Mouse (Mus musculus) embryonic facial prominence, embryonic 10.5 days (tissue): ENCODE data around the gene Tmem59. TPM values are rescaled to one million over a fixed set of nuclear protein-coding genes. Genes with fewer than 3 reads are reported as not detected.

Experiments used
- DNase-seq: peaks from one replicate; pipeline ENCODE4 v3.0.0-alpha.2; 2017; ENCODE audit warnings: low spot score
- H3K27ac ChIP-seq: fragments of 300-500 bp; sonication (generic); replicated peaks from 2 replicates; pipeline ENCODE4 v1.5.1; 2016; ENCODE audit warnings: mild to moderate bottlenecking
- H3K27me3 ChIP-seq: fragments of 300-500 bp; sonication (generic); replicated peaks from 2 replicates; pipeline ENCODE4 v1.6.1; 2016; ENCODE audit warnings: low read depth, mild to moderate bottlenecking; ENCODE audit not compliant: poor library complexity, severe bottlenecking
- H3K36me3 ChIP-seq: fragments of 300-500 bp; sonication (generic); replicated peaks from 2 replicates; pipeline ENCODE4 v1.6.1; 2016; ENCODE audit warnings: mild to moderate bottlenecking, moderate library complexity
- H3K4me1 ChIP-seq: fragments of 300-500 bp; sonication (generic); 2 replicates; pipeline ENCODE4 v1.6.1; 2016
- H3K4me3 ChIP-seq: fragments of 300-500 bp; sonication (generic); 2 replicates; pipeline ENCODE4 v1.5.1; 2016; ENCODE audit warnings: mild to moderate bottlenecking, moderate library complexity
- H3K9me3 ChIP-seq: fragments of 300-500 bp; sonication (generic); 2 replicates; pipeline ENCODE4 v1.6.1; 2016; ENCODE audit warnings: mild to moderate bottlenecking
- WGBS: fragments of 180-500 bp; shearing (Covaris S2); methylation state at CpG from one replicate; pipeline ENCODE4 v1.1.7; 2016; 5-methylcytosine and 5-hydroxymethylcytosine counted together
- polyA plus RNA-seq: library from polyadenylated mRNA; unstranded; fragments of >200 nt; fragmentation: Nextera tagmentation; extraction: Ambion mirVana; gene quantifications from 2 replicates; pipeline ENCODE4 v1.2.1, GENCODE M21; 2016

Gene Tmem59
- polyA plus RNA-seq, 1 experiment from 2014 or later = 266 TPM

DNA sequence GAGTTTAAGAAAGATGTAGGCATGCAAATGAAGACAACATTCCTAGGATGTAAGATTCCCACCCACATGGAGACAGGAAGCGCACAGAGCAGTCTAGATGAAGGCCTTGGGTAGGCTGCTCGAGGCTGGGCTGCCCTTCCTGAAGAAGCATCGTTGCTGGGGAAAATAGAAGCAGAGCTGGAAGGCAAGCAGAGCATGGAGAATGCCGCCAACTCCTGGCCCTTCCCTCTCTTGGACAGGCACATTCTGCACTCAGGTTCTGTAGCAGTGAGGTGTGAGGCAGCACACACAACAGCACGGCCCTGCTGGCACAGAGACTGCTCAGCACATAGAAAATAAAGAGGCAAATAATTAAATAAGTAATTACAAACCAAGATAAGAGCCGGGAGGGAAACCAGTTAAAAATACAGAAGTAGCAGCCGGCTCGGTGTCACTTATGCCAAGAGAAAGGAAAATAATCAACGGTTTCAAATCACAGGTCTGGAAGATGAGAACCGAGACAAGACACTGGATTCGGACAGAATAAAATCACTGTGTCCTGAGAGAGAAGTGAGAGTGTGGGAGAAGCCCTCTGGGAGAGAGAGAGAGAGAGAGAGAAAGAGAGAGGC is 18.9 kb upstream of the Tmem59 start:
- H3K27me3 ChIP-seq = no peaks in the 10 kb centered on the region
- peaks cover 74% of the 10 kb centered on the region for H3K36me3 ChIP-seq
- DNase-seq = no peak
- WGBS = 87% methylated on average over 11 of the region's 11 CpGs
- no peak overlapping the region for H3K27ac ChIP-seq
- no peak overlapping the region for H3K4me3 ChIP-seq
- H3K4me1 ChIP-seq = peaks cover 2% of the 10 kb centered on the region
- no peaks in the 10 kb centered on the region for H3K9me3 ChIP-seq

DNA sequence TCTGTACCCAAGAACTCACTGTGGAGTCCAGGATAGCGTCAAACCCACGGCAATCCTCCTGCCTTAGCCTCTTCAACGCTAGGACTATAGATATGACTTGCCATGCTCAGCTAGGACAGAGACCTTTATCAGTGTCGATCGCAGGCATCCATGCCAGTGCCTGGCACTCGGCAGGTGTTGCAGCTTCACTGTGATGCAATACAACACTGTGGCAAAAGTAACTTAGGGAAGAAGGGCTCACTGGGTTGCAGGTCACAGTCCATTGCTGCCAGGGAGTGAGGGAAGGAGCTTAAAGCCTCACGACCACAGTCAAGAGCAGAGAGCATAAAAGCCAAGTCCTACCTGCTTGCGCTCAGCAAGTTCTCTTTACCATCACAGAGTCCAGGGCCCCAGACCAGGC is 18.0 kb upstream of the Tmem59 start:
- WGBS = 95% methylated on average over 8 of the region's 8 CpGs
- no peak overlapping the region for H3K27ac ChIP-seq

DNA sequence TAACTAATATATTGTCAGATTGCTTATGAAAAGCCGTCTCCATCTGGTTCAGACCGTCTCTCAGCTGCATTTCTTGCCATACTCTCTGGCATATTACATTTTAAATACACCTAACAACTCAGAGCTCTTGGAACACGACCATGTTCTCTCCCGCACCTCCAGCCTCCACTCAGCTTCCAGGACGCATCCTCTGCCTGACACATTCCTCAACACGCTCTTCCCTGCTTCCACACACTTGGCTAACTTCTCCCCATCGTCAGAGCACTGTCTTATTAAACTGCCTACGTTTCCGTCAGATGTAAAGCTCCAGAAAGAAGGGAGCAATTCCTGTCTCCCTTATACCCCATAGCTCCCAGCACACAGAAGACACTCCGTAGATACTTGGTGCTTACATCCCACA is 14.9 kb upstream of the Tmem59 start:
- Histone ChIP-seq H3K4me1 (peaks cover 4% of the 10 kb centered on the region), H3K27me3 (no peaks in the 10 kb centered on the region), H3K27ac (no peak overlapping the region), H3K4me3 (no peak overlapping the region), H3K36me3 (peaks cover 65% of the 10 kb centered on the region), H3K9me3 (no peaks in the 10 kb centered on the region)
- no peak for DNase-seq
- WGBS = 92% methylated on average over 10 of the region's 10 CpGs

More for the DNA sequence above, 18.0 kb upstream of the Tmem59 start:
- DNase-seq = no peak
- Histone ChIP-seq H3K4me1 (peaks cover 4% of the 10 kb centered on the region), H3K4me3 (no peak overlapping the region), H3K27me3 (no peaks in the 10 kb centered on the region), H3K9me3 (no peaks in the 10 kb centered on the region), H3K36me3 (peaks cover 76% of the 10 kb centered on the region)

DNA sequence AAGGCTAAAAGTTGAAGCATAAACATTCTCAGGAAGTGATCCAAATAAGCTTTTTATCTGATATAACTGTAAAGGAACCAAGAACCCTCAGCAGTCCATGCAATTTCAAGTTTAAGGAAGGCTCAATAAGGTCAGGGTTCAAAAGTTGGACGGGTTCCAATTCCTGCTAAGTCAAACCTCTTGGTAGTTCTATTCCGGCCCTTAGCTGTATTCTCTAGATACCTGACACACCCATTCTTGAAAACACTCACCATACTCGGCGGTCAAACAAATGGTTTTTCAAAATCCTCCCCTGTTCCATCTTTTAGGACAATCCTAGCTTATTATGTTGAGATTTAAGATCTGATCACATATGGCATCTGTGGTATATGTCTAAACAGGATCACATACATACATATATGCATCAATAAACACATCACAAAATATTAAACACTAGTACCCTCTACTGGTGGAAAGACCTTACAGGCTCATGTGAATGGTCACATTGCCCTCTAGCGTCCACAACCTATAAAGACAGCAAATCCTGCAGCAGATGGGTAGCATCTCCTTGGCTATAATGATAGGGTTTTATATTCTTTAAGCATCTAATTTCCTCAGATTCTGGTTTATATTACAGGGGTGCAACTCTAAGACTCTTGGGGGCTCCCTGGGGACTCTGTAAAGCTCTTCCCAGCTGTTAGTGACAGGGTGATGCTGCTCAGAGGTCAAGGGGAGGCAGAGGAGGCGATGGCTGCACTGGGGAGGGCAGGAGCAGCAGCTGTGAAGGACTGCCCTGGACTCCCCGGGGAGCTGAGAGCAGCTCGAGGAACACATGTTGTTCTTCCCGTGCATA is 14.2 kb upstream of the Tmem59 start:
- Histone ChIP-seq H3K4me1 (peaks cover 4% of the 10 kb centered on the region), H3K36me3 (peaks cover 59% of the 10 kb centered on the region), H3K27ac (no peak overlapping the region), H3K4me3 (no peak overlapping the region), H3K9me3 (no peaks in the 10 kb centered on the region), H3K27me3 (no peaks in the 10 kb centered on the region)
- WGBS = 51% methylated on average over 9 of the region's 9 CpGs
- peak; percentile 66 for DNase-seq

DNA sequence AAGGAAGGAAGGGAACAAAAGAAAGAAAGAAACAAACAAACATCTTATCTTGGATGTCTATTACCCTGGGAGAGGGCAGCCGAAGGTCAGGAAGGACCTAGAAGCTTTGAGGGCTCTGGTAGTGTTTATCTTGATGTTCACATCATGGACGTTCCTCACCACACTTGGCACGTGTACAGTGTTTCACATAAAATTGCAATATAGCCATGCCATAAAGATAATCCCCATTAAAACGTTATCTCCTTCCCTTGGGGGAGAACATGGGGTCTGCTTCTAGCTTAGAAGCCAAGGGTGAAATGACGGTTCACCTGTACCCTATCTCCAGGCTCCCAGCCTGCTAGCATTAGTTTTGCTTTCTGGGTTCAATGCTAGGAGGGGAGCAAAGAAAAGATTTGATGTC is 11.5 kb upstream of the Tmem59 start:
- Histone ChIP-seq H3K4me3 (no peak overlapping the region), H3K9me3 (no peaks in the 10 kb centered on the region), H3K36me3 (peaks cover 52% of the 10 kb centered on the region), H3K27ac (no peak overlapping the region), H3K4me1 (peaks cover 4% of the 10 kb centered on the region), H3K27me3 (no peaks in the 10 kb centered on the region)
- DNase-seq = no peak
- WGBS = 85% methylated on average over 5 of the region's 5 CpGs

DNA sequence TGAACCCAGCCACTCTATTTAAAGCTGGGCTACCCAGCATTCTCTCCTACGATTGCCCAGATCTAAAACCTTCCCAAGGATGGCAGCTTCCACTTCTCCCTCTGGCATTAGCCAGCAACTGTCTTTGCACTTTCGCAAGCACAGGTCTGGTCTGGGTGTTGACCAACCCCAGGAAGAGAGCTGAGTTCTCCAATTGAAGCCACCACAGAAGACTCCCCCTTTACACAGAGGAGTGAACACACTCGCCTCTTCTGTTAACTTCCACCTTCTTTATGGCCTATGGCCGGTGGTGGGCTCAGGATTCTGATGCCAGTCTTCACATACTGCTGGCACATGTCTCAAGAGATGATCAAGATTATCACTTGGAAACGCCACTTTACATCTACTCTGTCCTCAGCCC is 10.4 kb upstream of the Tmem59 start:
- H3K4me3 ChIP-seq = no peak overlapping the region
- WGBS = 88% methylated on average over 5 of the region's 5 CpGs
- H3K4me1 ChIP-seq = peaks cover 4% of the 10 kb centered on the region
- H3K27me3 ChIP-seq = no peaks in the 10 kb centered on the region
- no peaks in the 10 kb centered on the region for H3K9me3 ChIP-seq
- peaks cover 61% of the 10 kb centered on the region for H3K36me3 ChIP-seq
- no peak for DNase-seq
- no peak overlapping the region for H3K27ac ChIP-seq

DNA sequence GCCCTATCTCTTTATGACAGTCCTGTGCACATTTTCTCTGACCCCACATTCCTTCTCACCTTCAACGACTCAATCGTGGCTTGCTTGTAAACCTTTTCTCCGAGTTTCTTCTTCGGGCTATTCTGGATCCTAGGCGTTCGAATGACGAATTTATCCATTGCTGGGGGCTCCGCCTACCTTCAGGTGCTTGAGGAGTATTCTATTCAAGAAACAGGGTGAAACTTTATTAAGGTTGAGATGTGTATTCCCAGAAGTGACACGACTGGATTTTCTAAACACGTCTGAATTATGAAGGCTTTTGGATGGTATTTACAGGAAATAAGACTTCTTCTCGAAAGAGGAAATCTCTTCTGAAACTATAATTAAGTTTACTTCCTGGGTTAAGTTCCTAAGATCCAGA is 693 bp upstream of the Tmem59 start:
- WGBS = 57% methylated on average over 11 of the region's 11 CpGs

DNA sequence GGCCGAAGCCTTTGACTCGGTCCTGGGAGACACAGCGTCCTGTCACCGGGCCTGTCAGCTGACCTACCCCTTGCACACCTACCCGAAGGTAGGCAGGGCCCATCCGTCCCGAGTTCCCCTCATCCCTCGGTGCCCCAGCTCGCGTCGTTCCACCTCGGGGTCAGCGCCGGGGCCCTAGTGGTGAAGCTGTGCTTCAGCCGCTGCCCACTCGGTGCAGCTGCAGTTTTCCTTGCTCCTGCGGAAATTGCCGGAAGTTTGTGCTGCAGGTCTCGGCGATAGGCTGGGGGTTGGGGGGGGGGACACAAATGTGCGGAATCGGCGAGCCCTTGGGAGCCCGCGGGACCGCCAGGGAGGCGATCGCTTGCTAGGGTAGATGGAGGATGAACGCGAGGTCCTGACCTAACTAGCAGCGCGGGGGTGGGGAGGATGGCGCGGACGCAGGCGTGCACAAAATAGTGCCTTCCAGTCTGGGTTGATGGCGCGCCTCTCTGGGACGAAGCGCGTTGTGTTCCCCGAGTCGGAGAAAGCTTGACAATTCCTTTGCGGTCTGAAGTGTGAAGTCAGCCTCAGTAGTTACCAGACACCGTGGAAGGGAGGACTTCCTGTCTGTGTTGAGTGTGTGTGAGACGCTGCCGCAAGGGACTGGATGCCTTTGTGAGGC is 761 bp downstream of the Tmem59 start, which contains the start of gene Tceanc2:
TSS of gene Tceanc2 (minus strand) at position 287 of the 661 bp plus-strand sequence.
- H3K4me3 ChIP-seq = peak within 1 kb of the TSS; percentile 99
- peaks cover 44% of the 10 kb centered on the region for H3K4me1 ChIP-seq
- DNase-seq = no peak
- WGBS = under 1% methylated on average over 47 of the region's 47 CpGs
- H3K27me3 ChIP-seq = no peaks in the 10 kb centered on the region
- no peaks in the 10 kb centered on the region for H3K9me3 ChIP-seq
- H3K27ac ChIP-seq = peak within 1 kb of the TSS; percentile 97
- peaks cover 25% of the 10 kb centered on the region for H3K36me3 ChIP-seq

More for the DNA sequence above, 693 bp upstream of the Tmem59 start:
- H3K27me3 ChIP-seq = no peaks in the 10 kb centered on the region
- H3K36me3 ChIP-seq = peaks cover 39% of the 10 kb centered on the region
- peaks cover 37% of the 10 kb centered on the region for H3K4me1 ChIP-seq
- H3K4me3 ChIP-seq = peak overlapping the region; percentile 99
- DNase-seq = no peak
- H3K27ac ChIP-seq = peak overlapping the region; percentile 97
- H3K9me3 ChIP-seq = no peaks in the 10 kb centered on the region

DNA sequence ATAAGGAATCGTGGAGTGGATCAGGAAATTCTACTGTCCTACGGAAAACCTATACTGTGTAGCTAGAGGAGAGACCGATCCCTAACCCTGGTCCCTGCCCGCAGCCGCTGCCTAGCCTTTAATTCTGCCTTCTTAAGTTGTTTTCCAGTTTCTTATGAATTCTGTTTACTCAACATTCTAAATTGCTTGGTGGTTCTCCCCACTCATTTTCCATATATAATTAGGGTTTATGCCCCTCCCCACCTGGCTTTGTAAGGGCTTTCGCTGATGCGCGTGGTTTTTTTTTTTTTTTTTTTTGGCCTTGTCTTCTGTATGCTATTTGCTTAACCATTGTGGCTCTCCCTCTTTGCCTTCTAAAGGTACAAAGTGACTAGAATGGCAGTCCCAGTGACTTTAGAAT is 1.4 kb downstream of the Tmem59 start:
- no peak for DNase-seq
- Histone ChIP-seq H3K27me3 (no peaks in the 10 kb centered on the region), H3K27ac (peak overlapping the region; percentile 97), H3K9me3 (no peaks in the 10 kb centered on the region), H3K36me3 (peaks cover 20% of the 10 kb centered on the region), H3K4me3 (peak overlapping the region; percentile 99), H3K4me1 (peaks cover 44% of the 10 kb centered on the region)
- 7% methylated on average over 8 of the region's 8 CpGs for WGBS

DNA sequence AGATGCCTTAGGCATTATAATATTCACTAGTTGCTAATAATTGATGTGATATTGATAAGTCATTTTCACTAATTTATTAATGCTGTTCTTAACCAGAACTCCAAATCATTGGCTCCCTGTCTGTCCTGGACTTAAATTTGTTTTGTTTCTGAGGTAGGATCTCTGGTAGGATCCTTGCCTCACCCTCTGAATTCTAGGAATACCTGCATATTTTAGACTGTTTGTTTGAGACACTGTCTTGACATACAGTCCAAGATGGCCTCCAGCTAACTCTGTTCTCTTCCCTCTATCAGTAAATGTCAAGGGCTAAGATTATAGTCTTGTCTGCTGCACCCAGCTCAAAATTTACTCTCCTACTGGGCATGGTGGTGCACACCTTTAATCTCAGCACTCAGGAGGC is 2.5 kb downstream of the Tmem59 start:
- Histone ChIP-seq H3K27me3 (no peaks in the 10 kb centered on the region), H3K4me3 (peak overlapping the region; percentile 99; the same call in 1 of the 2 replicates), H3K36me3 (peaks cover 8% of the 10 kb centered on the region), H3K9me3 (no peaks in the 10 kb centered on the region), H3K4me1 (peaks cover 50% of the 10 kb centered on the region), H3K27ac (no peak overlapping the region)
- no peak for DNase-seq

DNA sequence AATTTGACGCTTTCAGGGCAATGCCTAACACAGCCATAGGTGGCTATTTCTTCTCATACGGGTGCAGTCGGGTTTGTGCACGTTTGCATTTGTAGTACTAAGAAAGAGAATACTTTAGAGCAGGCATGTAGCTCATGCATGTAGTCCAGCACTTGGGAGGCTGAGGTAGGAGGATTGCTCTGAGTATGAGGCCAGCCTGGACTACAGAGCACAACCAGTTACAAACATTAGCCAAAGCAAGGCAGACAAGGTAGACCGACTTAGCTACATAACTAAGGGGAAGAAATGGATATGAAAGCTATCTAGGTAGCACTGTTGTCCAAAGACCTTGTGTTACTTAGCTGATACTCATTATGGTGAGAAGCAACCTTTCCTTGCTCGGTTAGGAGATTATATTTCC is 3.7 kb downstream of the Tmem59 start:
- no peak for DNase-seq
- peaks cover 53% of the 10 kb centered on the region for H3K4me1 ChIP-seq
- no peak overlapping the region for H3K4me3 ChIP-seq
- no peak overlapping the region for H3K27ac ChIP-seq
- H3K9me3 ChIP-seq = no peaks in the 10 kb centered on the region
- no peaks in the 10 kb centered on the region for H3K27me3 ChIP-seq
- 88% methylated on average over 6 of the region's 6 CpGs for WGBS
- peaks cover 12% of the 10 kb centered on the region for H3K36me3 ChIP-seq

DNA sequence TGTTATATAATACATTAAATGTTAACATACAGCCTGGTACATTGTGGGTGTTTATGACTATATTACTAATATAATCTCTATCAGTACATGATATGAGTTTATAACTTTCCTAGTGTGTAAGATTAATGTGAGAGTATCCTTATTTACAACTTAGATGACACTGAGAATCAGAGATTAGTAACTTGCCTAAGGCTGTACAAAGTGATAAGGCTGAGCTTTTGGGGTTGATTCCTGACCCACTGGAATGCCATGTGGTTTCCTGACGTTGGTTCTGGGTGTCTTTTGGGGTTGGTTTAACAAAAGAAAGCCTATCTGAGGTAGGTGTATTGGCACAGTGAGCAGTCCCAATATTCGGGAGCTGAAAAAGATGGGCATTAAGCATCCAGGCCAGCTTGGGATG is 4.6 kb downstream of the Tmem59 start:
- no peak for DNase-seq
- no peak overlapping the region for H3K27ac ChIP-seq
- H3K9me3 ChIP-seq = no peaks in the 10 kb centered on the region
- peaks cover 21% of the 10 kb centered on the region for H3K36me3 ChIP-seq
- no peaks in the 10 kb centered on the region for H3K27me3 ChIP-seq
- peaks cover 44% of the 10 kb centered on the region for H3K4me1 ChIP-seq
- 71% methylated on average over 2 of the region's 2 CpGs for WGBS
- no peak overlapping the region for H3K4me3 ChIP-seq
